Mouse (Mus musculus) activated CD4-positive, CD25-positive, alpha-beta regulatory T cell (primary cell): ENCODE data around the gene Hist1h3e. TPM values are rescaled to one million over a fixed set of nuclear protein-coding genes. Genes with fewer than 3 reads are reported as not detected.

ENCODE experiments used
- polyA plus RNA-seq, 2 experiments: library from polyadenylated mRNA; unstranded; fragments of 100-300 nt; shearing (Covaris generic); gene quantifications; one replicate each; pipeline ENCODE4 v1.2.1; 2017

Hist1h3e gene
- polyA plus RNA-seq, 2 experiments from 2014 or later, result 1.4 to 5.5 TPM

Other genes starting within 250 kb of the Hist1h3e start
- 10 to 100 TPM; 22.2 to 25.5 TPM for gene Zfp322a, start 193.2 kb downstream of the Hist1h3e start, polyA plus RNA-seq
- gene Abt1, start 138.5 kb downstream of the Hist1h3e start, polyA plus RNA-seq, result 10 to 100 TPM; 10.1 to 11.6 TPM
- gene Btn1a1, start 96.5 kb downstream of the Hist1h3e start, polyA plus RNA-seq, result not detected
- gene Btn2a2, start 73.5 kb downstream of the Hist1h3e start, polyA plus RNA-seq, result under 1 TPM in 1 of 2 experiments, not detected in 1; 0.12 TPM
- gene Hist1h4h, start 31.3 kb downstream of the Hist1h3e start, polyA plus RNA-seq, result 1 to 10 TPM; 1.3 to 4.8 TPM
- gene Hist1h2af, start 28.5 kb downstream of the Hist1h3e start, polyA plus RNA-seq, result not detected
- gene Hist1h3g, start 26.9 kb downstream of the Hist1h3e start, polyA plus RNA-seq, result not detected
- under 1 TPM; 0.27 to 0.59 TPM for gene Hist1h2bh, start 19.0 kb downstream of the Hist1h3e start, polyA plus RNA-seq
- under 1 TPM; 0.41 to 0.84 TPM for gene Hist1h3f, start 18.3 kb downstream of the Hist1h3e start, polyA plus RNA-seq
- 1 to 10 TPM in 1 of 2 experiments, not detected in 1; 2.0 TPM for gene Hist1h4f, start 10.7 kb downstream of the Hist1h3e start, polyA plus RNA-seq
- gene Hist1h1d, start 9.1 kb downstream of the Hist1h3e start, polyA plus RNA-seq, result under 1 TPM; 0.64 to 0.98 TPM
- 10 to 100 TPM in 1 of 2 experiments, 1 to 10 TPM in 1; 7.7 to 16.3 TPM for gene Hist1h2ae, start 8.9 kb upstream of the Hist1h3e start, polyA plus RNA-seq
- 1 to 10 TPM; 2.7 to 5.0 TPM for gene Hist1h2bg, start 9.0 kb upstream of the Hist1h3e start, polyA plus RNA-seq
- gene Hist1h2bf, start 11.8 kb upstream of the Hist1h3e start, polyA plus RNA-seq, result not detected
- gene Hist1h2ad, start 12.0 kb upstream of the Hist1h3e start, polyA plus RNA-seq, result under 1 TPM in 1 of 2 experiments, not detected in 1; 0.38 TPM
- under 1 TPM in 1 of 2 experiments, not detected in 1; 0.44 TPM for gene Hist1h3d, start 13.4 kb upstream of the Hist1h3e start, polyA plus RNA-seq
- 10 to 100 TPM; 23.0 to 41.6 TPM for gene Hist1h4d, start 19.2 kb upstream of the Hist1h3e start, polyA plus RNA-seq
- 1 to 10 TPM; 1.2 to 1.4 TPM for gene Hist1h2be, start 58.8 kb upstream of the Hist1h3e start, polyA plus RNA-seq
- gene Hist1h1e, start 60.2 kb upstream of the Hist1h3e start, polyA plus RNA-seq, result 10 to 100 TPM in 1 of 2 experiments, 1 to 10 TPM in 1; 7.1 to 18.0 TPM
- gene Hist1h2ac, start 121.6 kb upstream of the Hist1h3e start, polyA plus RNA-seq, result under 1 TPM; 0.55 to 0.80 TPM
- 1 to 10 TPM; 3.0 to 4.1 TPM for gene Hist1h2bc, start 121.8 kb upstream of the Hist1h3e start, polyA plus RNA-seq
- under 1 TPM in 1 of 2 experiments, not detected in 1; 0.38 TPM for gene Hist1h1t, start 133.4 kb upstream of the Hist1h3e start, polyA plus RNA-seq
- 1 to 10 TPM; 3.3 to 6.0 TPM for gene Hist1h4c, start 136.1 kb upstream of the Hist1h3e start, polyA plus RNA-seq
- gene Hfe, start 148.5 kb upstream of the Hist1h3e start, polyA plus RNA-seq, result 1 to 10 TPM; 1.3 to 2.6 TPM
- gene Hist1h1c, start 176.4 kb upstream of the Hist1h3e start, polyA plus RNA-seq, result 10 to 100 TPM; 13.3 to 18.7 TPM
- gene Hist1h3c, start 183.2 kb upstream of the Hist1h3e start, polyA plus RNA-seq, result 1 to 10 TPM; 2.7 to 3.1 TPM
- 1 to 10 TPM; 1.1 to 2.8 TPM for gene Hist1h2bb, start 184.4 kb upstream of the Hist1h3e start, polyA plus RNA-seq
- 1 to 10 TPM; 4.6 to 7.2 TPM for gene Hist1h2ab, start 188.8 kb upstream of the Hist1h3e start, polyA plus RNA-seq
- gene Hist1h3b, start 189.9 kb upstream of the Hist1h3e start, polyA plus RNA-seq, result 1 to 10 TPM in 1 of 2 experiments, not detected in 1; 1.4 TPM
- gene Hist1h4b, start 194.6 kb upstream of the Hist1h3e start, polyA plus RNA-seq, result 1 to 10 TPM; 5.4 to 5.6 TPM
- not detected for gene Hist1h4a, start 198.9 kb upstream of the Hist1h3e start, polyA plus RNA-seq
- gene Hist1h3a, start 200.0 kb upstream of the Hist1h3e start, polyA plus RNA-seq, result 1 to 10 TPM; 5.1 TPM
- gene Hist1h1a, start 201.3 kb upstream of the Hist1h3e start, polyA plus RNA-seq, result 1 to 10 TPM; 2.5 to 3.0 TPM
- gene Trim38, start 207.5 kb upstream of the Hist1h3e start, polyA plus RNA-seq, result under 1 TPM in 1 of 2 experiments, not detected in 1; 0.17 TPM
- gene Slc17a2, start 244.6 kb upstream of the Hist1h3e start, polyA plus RNA-seq, result under 1 TPM in 1 of 2 experiments, not detected in 1; 0.09 TPM